Mouse (Mus musculus): ENCODE data around the gene Scp2d1. TPM values are rescaled to one million over a fixed set of nuclear protein-coding genes. Genes with fewer than 3 reads are reported as not detected.
"Not testable (repeated sequence)": the region's sequence is repeated elsewhere in the genome, so short reads cannot be mapped to it uniquely, and the experiment has no call there.

The Scp2d1 gene
- not detected in 2 replicates for polyA plus RNA-seq (2015; fragmentation: Nextera tagmentation; extraction: Ambion mirVana)

- not testable (repeated sequence) for H3K9ac ChIP-seq (ENCODE audit: low read length); H3K36me3 ChIP-seq (ENCODE audit: control insufficient read depth, insufficient read depth, low read length); H3K4me2 ChIP-seq (ENCODE audit: low read depth, low read length); H3K27me3 ChIP-seq (ENCODE audit: control insufficient read depth, insufficient read depth, low read length); H3K27ac ChIP-seq (ENCODE audit: low read length); H3K4me3 ChIP-seq (replicated peaks; ENCODE audit: low read length); ATAC-seq (ENCODE audit: insufficient read depth, low FRiP score); H3K9me3 ChIP-seq (replicated peaks; ENCODE audit: control insufficient read depth, low read length); H3K4me1 ChIP-seq (ENCODE audit: control insufficient read depth, insufficient read depth, low read length)
- WGBS: 79% methylated on average over 6 of the region's 6 CpGs
Observed at GRCm38 (mm10) chr2:144823356-144823755, at the start of gene Scp2d1. Scp2d1 (plus strand) TSS chr2:144823656.

GRCm38 (mm10) chr2:144774636-144775160 lies 48.8 kb upstream of the Scp2d1 start:
- 71% methylated on average over 8 of the region's 8 CpGs for WGBS
- Histone ChIP-seq H3K4me2 (ENCODE audit: low read depth, low read length) (no peak overlapping the region), H3K4me1 (ENCODE audit: control insufficient read depth, insufficient read depth, low read length) (0 out of 2 replicates have a peak, but pooled peaks cover 6% of the 10 kb centered on the region), H3K36me3 (ENCODE audit: control insufficient read depth, insufficient read depth, low read length) (no peaks in the 10 kb centered on the region), H3K27me3 (ENCODE audit: control insufficient read depth, insufficient read depth, low read length) (no peaks in the 10 kb centered on the region), H3K9me3 (replicated peaks; ENCODE audit: control insufficient read depth, low read length) (no peaks in the 10 kb centered on the region), H3K27ac (ENCODE audit: low read length) (no peak overlapping the region), H3K9ac (ENCODE audit: low read length) (no peak overlapping the region), H3K4me3 (replicated peaks; ENCODE audit: low read length) (no peak overlapping the region)
- ATAC-seq (ENCODE audit: insufficient read depth, low FRiP score): no peak

- ATAC-seq (ENCODE audit: insufficient read depth, low FRiP score): no peak
- Histone ChIP-seq H3K36me3 (ENCODE audit: control insufficient read depth, insufficient read depth, low read length) (no peaks in the 10 kb centered on the region), H3K4me3 (replicated peaks; ENCODE audit: low read length) (no peak overlapping the region), H3K9me3 (replicated peaks; ENCODE audit: control insufficient read depth, low read length) (no peaks in the 10 kb centered on the region), H3K9ac (ENCODE audit: low read length) (no peak overlapping the region), H3K27me3 (ENCODE audit: control insufficient read depth, insufficient read depth, low read length) (no peaks in the 10 kb centered on the region), H3K27ac (ENCODE audit: low read length) (no peak overlapping the region), H3K4me1 (ENCODE audit: control insufficient read depth, insufficient read depth, low read length) (no peaks in the 10 kb centered on the region), H3K4me2 (ENCODE audit: low read depth, low read length) (no peak overlapping the region)
- 90% methylated on average over 4 of the region's 4 CpGs for WGBS
Observed at GRCm38 (mm10) chr2:144775626-144776025, 47.8 kb upstream of the Scp2d1 start.

GRCm38 (mm10) chr2:144779263-144779662 lies 44.2 kb upstream of the Scp2d1 start:
- Histone ChIP-seq H3K4me3 (replicated peaks; ENCODE audit: low read length) (no peak overlapping the region), H3K27me3 (ENCODE audit: control insufficient read depth, insufficient read depth, low read length) (no peaks in the 10 kb centered on the region), H3K27ac (ENCODE audit: low read length) (no peak overlapping the region), H3K9me3 (replicated peaks; ENCODE audit: control insufficient read depth, low read length) (no peaks in the 10 kb centered on the region), H3K36me3 (ENCODE audit: control insufficient read depth, insufficient read depth, low read length) (no peaks in the 10 kb centered on the region), H3K4me1 (ENCODE audit: control insufficient read depth, insufficient read depth, low read length) (no peaks in the 10 kb centered on the region), H3K4me2 (ENCODE audit: low read depth, low read length) (no peak overlapping the region), H3K9ac (ENCODE audit: low read length) (no peak overlapping the region)
- WGBS: 72% methylated on average over 7 of the region's 7 CpGs
- no peak for ATAC-seq (ENCODE audit: insufficient read depth, low FRiP score)

GRCm38 (mm10) chr2:144780731-144781130 lies 42.7 kb upstream of the Scp2d1 start:
- no peak overlapping the region for H3K4me2 ChIP-seq (ENCODE audit: low read depth, low read length)
- no peak overlapping the region for H3K4me3 ChIP-seq (replicated peaks; ENCODE audit: low read length)
- H3K36me3 ChIP-seq (ENCODE audit: control insufficient read depth, insufficient read depth, low read length): no peaks in the 10 kb centered on the region
- no peak overlapping the region for H3K9ac ChIP-seq (ENCODE audit: low read length)
- no peaks in the 10 kb centered on the region for H3K9me3 ChIP-seq (replicated peaks; ENCODE audit: control insufficient read depth, low read length)
- no peak for ATAC-seq (ENCODE audit: insufficient read depth, low FRiP score)
- no peaks in the 10 kb centered on the region for H3K27me3 ChIP-seq (ENCODE audit: control insufficient read depth, insufficient read depth, low read length)
- WGBS: 18% methylated on average over 5 of the region's 5 CpGs
- no peak overlapping the region for H3K27ac ChIP-seq (ENCODE audit: low read length)
- H3K4me1 ChIP-seq (ENCODE audit: control insufficient read depth, insufficient read depth, low read length): no peaks in the 10 kb centered on the region

- Histone ChIP-seq H3K36me3 (ENCODE audit: control insufficient read depth, insufficient read depth, low read length) (no peaks in the 10 kb centered on the region), H3K27ac (ENCODE audit: low read length) (no peak overlapping the region), H3K27me3 (ENCODE audit: control insufficient read depth, insufficient read depth, low read length) (no peaks in the 10 kb centered on the region), H3K4me3 (replicated peaks; ENCODE audit: low read length) (no peak overlapping the region), H3K4me1 (ENCODE audit: control insufficient read depth, insufficient read depth, low read length) (no peaks in the 10 kb centered on the region), H3K9me3 (replicated peaks; ENCODE audit: control insufficient read depth, low read length) (no peaks in the 10 kb centered on the region), H3K4me2 (ENCODE audit: low read depth, low read length) (no peak overlapping the region), H3K9ac (ENCODE audit: low read length) (no peak overlapping the region)
- ATAC-seq (ENCODE audit: insufficient read depth, low FRiP score): no peak
- WGBS: 61% methylated on average over 3 of the region's 3 CpGs
Observed at GRCm38 (mm10) chr2:144781871-144782270, 41.6 kb upstream of the Scp2d1 start.

GRCm38 (mm10) chr2:144782481-144782880 lies 41.0 kb upstream of the Scp2d1 start:
- no peaks in the 10 kb centered on the region for H3K36me3 ChIP-seq (ENCODE audit: control insufficient read depth, insufficient read depth, low read length)
- H3K4me3 ChIP-seq (replicated peaks; ENCODE audit: low read length): no peak overlapping the region
- H3K27me3 ChIP-seq (ENCODE audit: control insufficient read depth, insufficient read depth, low read length): no peaks in the 10 kb centered on the region
- H3K9me3 ChIP-seq (replicated peaks; ENCODE audit: control insufficient read depth, low read length): no peaks in the 10 kb centered on the region
- ATAC-seq (ENCODE audit: insufficient read depth, low FRiP score): no peak
- no peak overlapping the region for H3K9ac ChIP-seq (ENCODE audit: low read length)
- no peaks in the 10 kb centered on the region for H3K4me1 ChIP-seq (ENCODE audit: control insufficient read depth, insufficient read depth, low read length)
- H3K27ac ChIP-seq (ENCODE audit: low read length): no peak overlapping the region
- H3K4me2 ChIP-seq (ENCODE audit: low read depth, low read length): no peak overlapping the region
- WGBS: 49% methylated on average over 4 of the region's 4 CpGs

GRCm38 (mm10) chr2:144783190-144783589 lies 40.3 kb upstream of the Scp2d1 start:
- WGBS: 58% methylated on average over 1 of the region's 1 CpGs
- no peak overlapping the region for H3K4me3 ChIP-seq (replicated peaks; ENCODE audit: low read length)
- no peaks in the 10 kb centered on the region for H3K27me3 ChIP-seq (ENCODE audit: control insufficient read depth, insufficient read depth, low read length)
- no peaks in the 10 kb centered on the region for H3K9me3 ChIP-seq (replicated peaks; ENCODE audit: control insufficient read depth, low read length)
- no peak overlapping the region for H3K27ac ChIP-seq (ENCODE audit: low read length)
- no peaks in the 10 kb centered on the region for H3K4me1 ChIP-seq (ENCODE audit: control insufficient read depth, insufficient read depth, low read length)
- no peak overlapping the region for H3K4me2 ChIP-seq (ENCODE audit: low read depth, low read length)
- no peak for ATAC-seq (ENCODE audit: insufficient read depth, low FRiP score)
- no peak overlapping the region for H3K9ac ChIP-seq (ENCODE audit: low read length)
- no peaks in the 10 kb centered on the region for H3K36me3 ChIP-seq (ENCODE audit: control insufficient read depth, insufficient read depth, low read length)

- H3K27me3 ChIP-seq (ENCODE audit: control insufficient read depth, insufficient read depth, low read length): no peaks in the 10 kb centered on the region
- no peak overlapping the region for H3K4me2 ChIP-seq (ENCODE audit: low read depth, low read length)
- H3K9me3 ChIP-seq (replicated peaks; ENCODE audit: control insufficient read depth, low read length): no peaks in the 10 kb centered on the region
- no peaks in the 10 kb centered on the region for H3K36me3 ChIP-seq (ENCODE audit: control insufficient read depth, insufficient read depth, low read length)
- no peaks in the 10 kb centered on the region for H3K4me1 ChIP-seq (ENCODE audit: control insufficient read depth, insufficient read depth, low read length)
- no peak overlapping the region for H3K9ac ChIP-seq (ENCODE audit: low read length)
- 92% methylated on average over 6 of the region's 6 CpGs for WGBS
- H3K27ac ChIP-seq (ENCODE audit: low read length): no peak overlapping the region
- no peak for ATAC-seq (ENCODE audit: insufficient read depth, low FRiP score)
- H3K4me3 ChIP-seq (replicated peaks; ENCODE audit: low read length): no peak overlapping the region
Observed at GRCm38 (mm10) chr2:144783831-144784230, 39.6 kb upstream of the Scp2d1 start.

Data from stomach, embryonic 16.5 days (tissue).